Mouse (Mus musculus) naive thymus-derived CD4-positive, alpha-beta T cell, adult 5 months (primary cell): ENCODE results near the gene Ott. TPM values are rescaled to one million over a fixed set of nuclear protein-coding genes. Genes with fewer than 3 reads are reported as not detected.

ENCODE experiments used
- polyA plus RNA-seq: library from polyadenylated mRNA; unstranded; fragments of 100-300 nt; shearing (Covaris generic); gene quantifications from one replicate; pipeline ENCODE4 v1.2.1, GENCODE M21; 2017

Gene Ott
- not detected for polyA plus RNA-seq

GRCm38 (mm10) chrX:149073982-149074381, at the start of gene Ott:
Gene Ott (plus strand): TSS chrX:149074282.

Other genes with a start within 250 kb of the Ott start
- not detected for gene Luzp4, start 216.6 kb upstream of the Ott start, polyA plus RNA-seq
- not detected for gene Gm15093, start 198.1 kb downstream of the Ott start, polyA plus RNA-seq